Mouse (Mus musculus): ENCODE results near the gene H2-T23.

GRCm38 (mm10) chr17:36025197-36025596 lies 7.5 kb downstream of the H2-T23 start:
- TF ChIP-seq CTCF (IDR thresholded peaks at IDR 0.05; ENCODE audit: low read depth), result no peak
- TF ChIP-seq EP300 (IDR thresholded peaks at IDR 0.05; ENCODE audit: low read depth), result no peak

Measured in liver, postnatal 0 days (tissue).